Mouse (Mus musculus) erythroblast, embryonic 14.5 days (primary cell): ENCODE data around the gene Gm49396.

ENCODE experiments used
- GATA1 ChIP-seq: IDR thresholded peaks from 2 replicates; pipeline ENCODE4 v1.6.1; 2012; ENCODE audit warnings: low read length, inconsistent platforms, mixed read lengths
- TAL1 ChIP-seq: IDR thresholded peaks from 3 replicates; pipeline ENCODE4 v1.6.1; 2012; ENCODE audit warnings: low read length, inconsistent platforms, mixed read lengths

DNA sequence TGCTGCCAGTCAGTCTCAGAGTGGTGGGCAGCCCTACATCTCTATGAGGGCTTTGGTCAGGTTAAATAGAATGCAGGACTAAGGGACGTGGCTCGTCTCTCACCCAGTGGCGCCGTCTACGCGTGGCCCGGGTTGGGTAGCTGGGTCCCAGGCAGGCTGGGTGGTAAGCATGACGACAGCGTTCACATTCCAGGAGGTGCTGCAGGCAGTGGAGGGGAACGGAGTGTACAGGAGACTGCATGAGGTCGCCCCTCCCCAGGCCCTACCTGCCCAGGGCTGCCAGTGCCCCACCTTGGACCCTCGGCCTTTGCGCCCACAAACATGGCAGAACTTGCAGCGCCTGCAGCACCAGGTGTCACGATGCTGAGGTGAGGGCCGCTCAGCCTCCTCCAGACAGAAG is 18.4 kb downstream of the Gm49396 start:
- no peak for TF ChIP-seq GATA1
- TF ChIP-seq TAL1 = no peak
